Mouse (Mus musculus): ENCODE data around the gene Ankub1.

DNA sequence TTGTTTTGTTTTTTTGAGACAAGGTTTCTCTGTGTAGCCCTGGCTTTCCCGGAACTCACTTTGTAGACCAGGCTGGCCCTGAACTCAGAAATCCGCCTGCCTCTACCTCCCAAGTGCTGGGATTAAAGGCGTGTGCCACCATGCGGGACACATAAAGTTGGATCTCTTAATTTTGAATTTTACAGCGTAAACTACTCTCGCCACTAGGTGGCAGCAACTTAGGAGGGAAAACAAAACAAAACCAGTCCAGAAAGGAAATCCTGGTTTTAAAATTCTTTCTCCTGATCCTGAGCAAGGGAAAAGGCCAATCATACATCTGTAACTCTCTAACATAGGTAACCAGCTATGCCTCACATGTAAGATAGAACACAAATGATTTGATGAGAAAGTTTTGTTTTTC lies 28.9 kb downstream of the Ankub1 start:
- TF ChIP-seq GATA1 (IDR thresholded peaks at IDR 0.05; ENCODE audit: borderline replicate concordance, low read length) (no peak), FLI1 (IDR thresholded peaks at IDR 0.05; ENCODE audit: low read length) (no peak)

Data from megakaryocyte, embryonic 14.5 days (primary cell).